Mouse (Mus musculus) mature B cell (primary cell): ENCODE data around the gene Tenm4.

ENCODE experiments used
- in situ Hi-C: fragments of 300-500 bp; cut with MboI; formaldehyde crosslinking; loops from 2 replicates; pipeline ENCODE4 v1.14.3; 2019

Gene Tenm4

DNA sequence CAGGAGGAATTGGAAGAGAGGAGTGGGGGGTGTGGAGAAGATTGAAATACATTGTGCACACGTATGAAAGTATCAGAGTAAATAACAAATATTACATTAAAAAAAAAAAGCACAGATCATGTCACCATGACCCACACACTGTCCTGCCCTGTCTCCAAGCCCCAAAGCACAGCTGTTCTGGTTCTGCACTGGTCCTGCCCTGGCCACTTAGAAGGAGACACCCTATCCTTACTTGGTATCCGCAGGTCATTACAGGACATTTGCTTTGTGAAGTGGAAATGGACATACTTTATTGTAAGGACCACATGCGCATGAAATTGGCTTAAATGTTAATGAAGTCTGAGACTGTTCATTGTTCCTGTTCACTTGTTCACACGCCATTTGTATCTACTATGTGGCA lies 510.8 kb downstream of the Tenm4 start:
- in situ Hi-C loops: no loop called here

- in situ Hi-C loops: no loop called here
These were observed 517.1 kb downstream of the Tenm4 start for GRCm38 (mm10) chr7:96688141-96688540.

DNA sequence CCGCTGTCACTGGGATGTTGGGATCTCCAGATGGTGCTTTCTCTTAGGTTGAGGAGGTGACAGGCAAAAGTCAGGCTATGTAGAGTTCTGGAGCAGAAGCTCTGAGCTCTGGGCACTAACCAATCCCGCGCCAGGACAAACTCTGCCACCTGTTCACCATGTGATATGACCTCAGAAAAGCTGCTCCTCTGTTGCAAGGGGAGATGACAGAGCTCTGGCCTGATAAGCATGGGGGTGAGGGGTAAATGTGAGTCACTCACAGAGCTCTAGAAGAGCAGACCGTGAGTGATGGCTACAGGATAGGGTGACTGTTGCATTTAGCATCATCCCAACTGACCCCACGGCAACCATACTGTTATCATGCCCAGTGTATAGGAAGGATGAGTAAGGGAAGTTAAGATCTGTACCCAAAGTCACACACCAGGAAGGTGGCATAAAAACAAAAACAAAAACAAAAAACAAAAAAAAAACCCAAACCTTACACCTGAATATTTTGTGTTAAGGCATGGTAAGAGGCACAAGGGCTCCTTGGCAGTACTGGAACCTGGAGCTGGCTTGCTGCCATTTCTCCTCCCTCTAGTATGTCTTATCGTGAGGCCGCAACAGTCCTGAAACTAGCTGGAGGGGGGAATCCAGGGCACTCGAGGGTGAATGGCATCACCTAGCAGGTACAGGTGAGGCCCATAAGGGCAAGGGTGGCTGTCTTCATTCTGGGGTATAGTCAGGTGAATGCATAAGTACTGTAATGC lies 530.2 kb downstream of the Tenm4 start:
- in situ Hi-C loops: no loop called here

- in situ Hi-C loops: no loop called here
These were observed 532.9 kb downstream of the Tenm4 start for GRCm38 (mm10) chr7:96703958-96704357.

GRCm38 (mm10) chr7:96705307-96706129 lies 534.5 kb downstream of the Tenm4 start:
- in situ Hi-C loops: no loop called here

- in situ Hi-C loops: no loop called here
These were observed 535.5 kb downstream of the Tenm4 start for GRCm38 (mm10) chr7:96706531-96706930.

- in situ Hi-C loops: no loop called here
These were observed 536.1 kb downstream of the Tenm4 start for GRCm38 (mm10) chr7:96707112-96707511.

- in situ Hi-C loops: no loop called here
These were observed 537.0 kb downstream of the Tenm4 start for GRCm38 (mm10) chr7:96708071-96708470.

GRCm38 (mm10) chr7:96708561-96708960 lies 537.5 kb downstream of the Tenm4 start:
- in situ Hi-C loops: no loop called here

GRCm38 (mm10) chr7:96708968-96709367 lies 537.9 kb downstream of the Tenm4 start:
- in situ Hi-C loops: no loop called here

DNA sequence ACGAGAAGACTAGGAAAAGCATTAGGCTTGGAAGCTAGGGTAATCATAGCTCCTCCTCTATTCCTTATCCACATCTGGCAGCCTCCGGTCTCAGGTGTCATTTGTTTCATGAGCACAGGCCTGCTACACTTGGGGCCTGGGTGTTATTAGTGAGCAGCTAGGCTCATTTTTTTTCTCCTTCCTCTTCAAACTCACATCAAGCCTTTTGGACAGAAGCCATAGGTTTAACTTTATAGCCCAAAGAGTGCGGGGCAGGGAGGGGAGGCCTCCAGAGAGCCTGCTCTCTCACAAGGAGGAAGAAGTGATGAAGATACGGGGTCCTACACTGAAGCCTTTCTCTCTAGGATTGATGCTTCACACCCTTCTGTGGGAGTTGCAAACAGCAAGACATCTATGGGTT lies 538.8 kb downstream of the Tenm4 start:
- in situ Hi-C loops: no loop called here

GRCm38 (mm10) chr7:96710658-96711071 lies 539.6 kb downstream of the Tenm4 start:
- in situ Hi-C loops: no loop called here

DNA sequence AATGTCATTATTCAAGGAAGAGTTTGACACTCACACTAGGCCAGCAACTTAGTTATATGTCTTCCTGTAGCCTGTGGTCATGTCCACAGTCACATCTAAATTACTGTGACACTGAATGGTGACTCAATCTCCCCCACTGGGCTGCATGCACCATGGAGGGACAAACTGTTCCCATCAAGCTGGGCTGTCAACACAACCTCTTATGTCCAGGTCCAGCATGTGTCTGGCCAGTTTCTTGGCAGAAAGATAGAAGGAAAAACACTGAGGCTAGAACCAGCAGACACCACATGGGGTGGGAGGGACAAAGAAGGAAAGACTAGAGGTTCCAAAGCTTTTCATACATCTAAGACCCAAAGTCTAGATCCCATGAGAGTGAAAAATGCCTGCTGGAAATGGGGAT lies 541.8 kb downstream of the Tenm4 start:
- in situ Hi-C loops: no loop called here

DNA sequence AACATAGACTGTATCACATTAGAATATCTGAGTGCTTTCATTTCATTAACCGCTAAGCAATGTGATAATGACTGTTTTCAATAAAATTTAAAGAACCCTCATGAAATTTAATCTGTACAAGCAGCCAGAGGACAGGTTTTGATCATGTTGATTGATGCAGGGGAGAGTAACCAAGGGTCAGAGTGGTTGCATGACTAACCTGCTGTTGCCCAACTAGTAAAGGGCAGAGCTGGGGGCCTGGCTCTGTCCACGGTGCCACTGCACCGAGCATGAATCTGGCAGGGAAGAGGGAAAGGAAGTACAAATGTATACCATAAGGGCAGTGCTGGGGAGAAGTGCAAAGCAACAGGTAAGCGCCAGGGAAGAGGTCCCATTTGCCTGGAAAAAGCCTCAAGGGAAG lies 545.9 kb downstream of the Tenm4 start:
- in situ Hi-C loops: no loop called here

DNA sequence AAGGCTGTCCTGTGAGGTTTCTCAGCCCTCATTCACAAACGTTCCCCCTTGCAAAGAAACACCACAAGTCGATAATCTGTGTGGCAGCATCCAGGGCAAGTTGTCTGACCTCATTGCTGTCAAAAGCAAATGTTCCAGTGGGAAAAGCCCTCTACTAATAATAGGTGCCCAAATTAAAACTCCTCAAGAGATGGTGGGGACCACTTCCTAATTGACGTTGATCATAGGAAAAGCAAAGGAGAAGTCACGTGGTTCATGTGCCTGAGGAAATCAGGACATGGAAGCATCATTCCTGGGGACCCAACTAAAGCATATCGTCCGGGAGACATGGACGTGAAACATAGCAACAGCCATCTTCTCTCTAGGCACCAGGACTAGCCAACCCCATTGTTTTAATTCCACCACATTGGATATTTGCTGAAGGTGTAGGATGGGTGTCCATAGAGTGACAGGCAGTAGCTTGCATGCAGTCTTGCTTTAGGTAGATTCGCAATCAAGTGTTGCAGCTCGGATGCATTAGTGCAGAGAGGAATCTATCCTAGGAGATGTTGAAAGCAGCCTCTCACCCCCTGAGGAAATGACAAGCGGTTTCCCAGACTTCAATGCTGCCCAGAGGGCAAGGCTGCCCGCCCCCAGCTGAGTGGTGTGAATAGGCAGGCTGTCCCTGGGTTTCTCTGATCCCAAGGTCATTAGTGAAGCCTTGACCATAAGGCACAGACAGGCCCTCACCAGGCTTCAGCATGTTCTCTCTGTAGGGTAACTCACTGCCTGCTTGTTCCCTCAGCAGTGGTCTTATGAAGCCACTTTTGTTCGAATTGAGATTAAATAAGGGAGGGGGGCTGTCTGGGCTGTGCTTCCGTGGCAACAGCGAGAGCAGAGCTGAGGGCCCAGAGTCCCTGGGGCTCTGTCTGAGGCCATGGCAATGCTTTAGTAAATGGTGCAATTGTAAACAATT lies 547.4 kb downstream of the Tenm4 start:
- in situ Hi-C loops: no loop called here

GRCm38 (mm10) chr7:96719926-96720325 lies 548.9 kb downstream of the Tenm4 start:
- in situ Hi-C loops: no loop called here

GRCm38 (mm10) chr7:96720465-96720864 lies 549.4 kb downstream of the Tenm4 start:
- in situ Hi-C loops: no loop called here

DNA sequence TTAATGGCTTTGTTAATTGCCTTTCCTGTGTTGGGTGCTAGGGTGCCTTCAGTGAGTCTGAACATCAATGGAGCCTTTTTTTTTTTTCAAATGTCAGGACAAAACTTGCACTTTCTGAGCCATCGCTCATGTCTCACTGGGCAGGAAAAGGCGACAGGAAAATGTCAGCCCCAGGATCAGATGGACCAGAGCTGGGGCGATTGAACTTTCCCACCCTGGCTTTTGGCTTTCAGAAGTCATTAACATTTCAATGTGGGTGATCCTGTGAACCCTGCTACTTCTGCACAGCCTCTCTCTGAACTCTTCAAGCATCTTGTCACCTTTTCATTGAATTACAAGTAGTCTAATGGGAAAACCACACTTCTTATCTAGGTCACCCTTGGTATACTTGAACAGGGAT lies 551.8 kb downstream of the Tenm4 start:
- in situ Hi-C loops: no loop called here

- in situ Hi-C loops: no loop called here
These were observed 554.6 kb downstream of the Tenm4 start for GRCm38 (mm10) chr7:96725603-96726002.

GRCm38 (mm10) chr7:96730360-96730759 lies 559.3 kb downstream of the Tenm4 start:
- in situ Hi-C loops: no loop called here

- in situ Hi-C loops: no loop called here
These were observed 560.9 kb downstream of the Tenm4 start for GRCm38 (mm10) chr7:96731947-96732346.
